Mouse (Mus musculus): ENCODE measurements around the gene Zfp12.
"Not testable (repeated sequence)": the region's sequence is repeated elsewhere in the genome, so short reads cannot be mapped to it uniquely, and the experiment has no call there.

Gene Zfp12

GRCm38 (mm10) chr5:143235028-143235693 is at the start of gene Zfp12:
TSS of gene Zfp12 (plus strand) at chr5:143235163.
- DNase-seq, result peak; percentile 90

GRCm38 (mm10) chr5:143188014-143188413 is 46.9 kb upstream of the Zfp12 start:
- not testable (repeated sequence) for DNase-seq

- no peak for DNase-seq
Measured at GRCm38 (mm10) chr5:143192806-143193205, 42.2 kb upstream of the Zfp12 start.

GRCm38 (mm10) chr5:143194747-143195146 is 40.2 kb upstream of the Zfp12 start:
- not testable (repeated sequence) for DNase-seq

GRCm38 (mm10) chr5:143195166-143195565 is 39.8 kb upstream of the Zfp12 start:
- no peak for DNase-seq

GRCm38 (mm10) chr5:143196506-143196905 is 38.5 kb upstream of the Zfp12 start:
- no peak for DNase-seq

GRCm38 (mm10) chr5:143205015-143205414 is 29.9 kb upstream of the Zfp12 start:
- no peak for DNase-seq

GRCm38 (mm10) chr5:143213832-143214231 is 21.1 kb upstream of the Zfp12 start:
- DNase-seq, result no peak

- no peak for DNase-seq
Measured at GRCm38 (mm10) chr5:143220996-143221395, 14.0 kb upstream of the Zfp12 start.

GRCm38 (mm10) chr5:143222287-143222686 is 12.7 kb upstream of the Zfp12 start:
- DNase-seq, result no peak

- DNase-seq, result no peak
Measured at GRCm38 (mm10) chr5:143226790-143227189, 8.2 kb upstream of the Zfp12 start, which contains the start of gene Spdye4a. TSS of gene Spdye4a (minus strand) at chr5:143226890.

GRCm38 (mm10) chr5:143236036-143236435 is 1.1 kb downstream of the Zfp12 start:
- DNase-seq, result no peak

GRCm38 (mm10) chr5:143244926-143245325 is 10.0 kb downstream of the Zfp12 start:
- DNase-seq, result no peak

- no peak for DNase-seq
Measured at GRCm38 (mm10) chr5:143252039-143252438, 17.1 kb downstream of the Zfp12 start.

GRCm38 (mm10) chr5:143252791-143253185 is 17.8 kb downstream of the Zfp12 start:
- no peak for DNase-seq

GRCm38 (mm10) chr5:143253186-143253880 is 18.4 kb downstream of the Zfp12 start:
- peak; percentile 40 for DNase-seq

- peak; percentile 47 for DNase-seq
Measured at GRCm38 (mm10) chr5:143253881-143254486, 19.0 kb downstream of the Zfp12 start.

GRCm38 (mm10) chr5:143254487-143255130 is 19.6 kb downstream of the Zfp12 start:
- DNase-seq, result peak; percentile 33

GRCm38 (mm10) chr5:143255131-143255519 is 20.2 kb downstream of the Zfp12 start:
- DNase-seq, result no peak

- DNase-seq, result no peak
Measured at GRCm38 (mm10) chr5:143255802-143256201, 20.8 kb downstream of the Zfp12 start.

GRCm38 (mm10) chr5:143261636-143262035 is 26.7 kb downstream of the Zfp12 start:
- DNase-seq, result no peak

GRCm38 (mm10) chr5:143264689-143265088 is 29.7 kb downstream of the Zfp12 start:
- no peak for DNase-seq

- DNase-seq, result no peak
Measured at GRCm38 (mm10) chr5:143265409-143265808, 30.4 kb downstream of the Zfp12 start.
